Mouse (Mus musculus): Measurements from ENCODE around the gene Foxf2. TPM values are rescaled to one million over a fixed set of nuclear protein-coding genes. Genes with fewer than 3 reads are reported as not detected.

Gene Foxf2
- polyA plus RNA-seq, 1 experiment: 4.5 TPM

DNA sequence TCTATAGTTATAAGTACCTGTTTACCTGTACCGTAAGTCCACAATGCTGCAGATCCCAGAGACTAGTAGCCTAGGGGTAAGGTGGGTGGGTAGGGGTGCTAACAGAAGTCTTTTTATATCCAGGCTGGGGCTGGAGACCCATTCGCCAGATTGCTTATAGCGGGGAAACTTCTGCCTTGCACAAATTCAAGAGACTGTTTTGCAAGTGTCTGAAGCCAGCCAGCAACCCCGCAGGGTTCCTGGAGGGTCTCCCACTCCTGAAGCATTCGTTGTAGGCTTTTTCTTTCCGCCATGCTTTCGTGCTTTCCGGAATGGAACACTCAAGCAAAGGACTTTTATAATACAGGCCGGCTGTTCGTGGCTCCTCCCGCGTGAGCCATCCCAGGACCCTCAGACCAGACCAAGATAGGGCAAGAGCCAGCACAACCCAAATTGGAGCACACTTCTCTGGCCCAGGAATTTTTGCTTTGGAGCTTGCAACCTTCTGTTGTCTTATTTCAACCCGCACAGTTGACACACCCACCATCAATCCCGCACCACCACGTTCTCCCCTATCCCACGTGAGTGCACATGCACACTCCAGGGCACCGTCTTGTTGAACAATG is 10.0 kb upstream of the Foxf2 start:
- Histone ChIP-seq H3K79me2 (ENCODE audit: control insufficient read depth, insufficient read depth) (no peaks in the 10 kb centered on the region), H3K4me3 (no peak overlapping the region), H3K27me3 (ENCODE audit: control insufficient read depth, insufficient read depth, insufficient read length) (no peaks in the 10 kb centered on the region), H3ac (ENCODE audit: control insufficient read depth, insufficient read length) (no peak overlapping the region), H3K36me3 (ENCODE audit: control insufficient read depth, insufficient read depth) (no peaks in the 10 kb centered on the region), H3K4me2 (ENCODE audit: low read depth) (no peak overlapping the region)
- TF ChIP-seq TCF12 (IDR thresholded peaks at IDR 0.05; ENCODE audit: insufficient read depth, poor library complexity, severe bottlenecking) (no peak), REST (IDR thresholded peaks at IDR 0.05; ENCODE audit: insufficient read depth, insufficient read length) (no peak), POLR2AphosphoS2 (IDR thresholded peaks at IDR 0.05; ENCODE audit: insufficient read length, low read depth) (no peak), USF1 (IDR thresholded peaks at IDR 0.05; ENCODE audit: low read depth) (no peak), MYOD1 (IDR thresholded peaks at IDR 0.05; ENCODE audit: control insufficient read depth in 1 of 3, insufficient read length in 2 of 3, low read depth in 2 of 3) (no peak), POLR2A (IDR thresholded peaks at IDR 0.05; ENCODE audit: insufficient read length, low read depth) (no peak), SRF (IDR thresholded peaks at IDR 0.05; ENCODE audit: control insufficient read depth, insufficient read length, low read depth) (no peak), E2F4 (IDR thresholded peaks at IDR 0.05; ENCODE audit: insufficient read depth) (no peak), TCF3 (IDR thresholded peaks at IDR 0.05; ENCODE audit: insufficient read length, low read depth) (no peak), CEBPB (IDR thresholded peaks at IDR 0.05; ENCODE audit: insufficient read depth, poor library complexity, severe bottlenecking) (no peak), MYOG (IDR thresholded peaks at IDR 0.05; ENCODE audit: control insufficient read depth in 1 of 3, insufficient read depth in 1 of 3, insufficient read length in 2 of 3, low read depth in 2 of 3) (no peak), MAX (IDR thresholded peaks at IDR 0.05; ENCODE audit: low read depth) (no peak)

GRCm38 (mm10) chr13:31618001-31618400 is 7.6 kb upstream of the Foxf2 start:
- H3K4me3 ChIP-seq: peak overlapping the region; percentile 21
- H3K36me3 ChIP-seq (ENCODE audit: control insufficient read depth, insufficient read depth): no peaks in the 10 kb centered on the region
- H3K79me2 ChIP-seq (ENCODE audit: control insufficient read depth, insufficient read depth): no peaks in the 10 kb centered on the region
- H3K27me3 ChIP-seq (ENCODE audit: control insufficient read depth, insufficient read depth, insufficient read length): no peaks in the 10 kb centered on the region
- no peak overlapping the region for H3ac ChIP-seq (ENCODE audit: control insufficient read depth, insufficient read length)
- H3K4me2 ChIP-seq (ENCODE audit: low read depth): peak overlapping the region; percentile 98
- no peak for TF ChIP-seq TCF3 (IDR thresholded peaks at IDR 0.05; ENCODE audit: insufficient read length, low read depth)
- no peak for TF ChIP-seq POLR2AphosphoS2 (IDR thresholded peaks at IDR 0.05; ENCODE audit: insufficient read length, low read depth)
- TF ChIP-seq E2F4 (IDR thresholded peaks at IDR 0.05; ENCODE audit: insufficient read depth): no peak
- TF ChIP-seq TCF12 (IDR thresholded peaks at IDR 0.05; ENCODE audit: insufficient read depth, poor library complexity, severe bottlenecking): no peak

GRCm38 (mm10) chr13:31618416-31618815 is 7.2 kb upstream of the Foxf2 start:
- no peaks in the 10 kb centered on the region for H3K27me3 ChIP-seq (ENCODE audit: control insufficient read depth, insufficient read depth, insufficient read length)
- H3K79me2 ChIP-seq (ENCODE audit: control insufficient read depth, insufficient read depth): no peaks in the 10 kb centered on the region
- H3K4me3 ChIP-seq: peak overlapping the region; percentile 21
- TF ChIP-seq TCF3 (IDR thresholded peaks at IDR 0.05; ENCODE audit: insufficient read length, low read depth): no peak
- no peak for TF ChIP-seq TCF12 (IDR thresholded peaks at IDR 0.05; ENCODE audit: insufficient read depth, poor library complexity, severe bottlenecking)
- no peak for TF ChIP-seq CEBPB (IDR thresholded peaks at IDR 0.05; ENCODE audit: insufficient read depth, poor library complexity, severe bottlenecking)
- no peak for TF ChIP-seq MAX (IDR thresholded peaks at IDR 0.05; ENCODE audit: low read depth)
- TF ChIP-seq POLR2A (IDR thresholded peaks at IDR 0.05; ENCODE audit: insufficient read length, low read depth): no peak
- TF ChIP-seq E2F4 (IDR thresholded peaks at IDR 0.05; ENCODE audit: insufficient read depth): no peak
- no peak for TF ChIP-seq MYOG (IDR thresholded peaks at IDR 0.05; ENCODE audit: control insufficient read depth in 1 of 3, insufficient read depth in 1 of 3, insufficient read length in 2 of 3, low read depth in 2 of 3)
- TF ChIP-seq USF1 (IDR thresholded peaks at IDR 0.05; ENCODE audit: low read depth): no peak
- TF ChIP-seq MYOD1 (IDR thresholded peaks at IDR 0.05; ENCODE audit: control insufficient read depth in 1 of 3, insufficient read length in 2 of 3, low read depth in 2 of 3): no peak
- TF ChIP-seq SRF (IDR thresholded peaks at IDR 0.05; ENCODE audit: control insufficient read depth, insufficient read length, low read depth): no peak
- no peak overlapping the region for H3ac ChIP-seq (ENCODE audit: control insufficient read depth, insufficient read length)
- H3K36me3 ChIP-seq (ENCODE audit: control insufficient read depth, insufficient read depth): no peaks in the 10 kb centered on the region
- peak overlapping the region; percentile 98 for H3K4me2 ChIP-seq (ENCODE audit: low read depth)

GRCm38 (mm10) chr13:31618919-31619655 is 6.5 kb upstream of the Foxf2 start:
- Histone ChIP-seq H3K4me3 (peak overlapping the region; percentile 21), H3K27me3 (ENCODE audit: control insufficient read depth, insufficient read depth, insufficient read length) (no peaks in the 10 kb centered on the region), H3K4me2 (ENCODE audit: low read depth) (peak overlapping the region; percentile 98), H3K36me3 (ENCODE audit: control insufficient read depth, insufficient read depth) (no peaks in the 10 kb centered on the region), H3K79me2 (ENCODE audit: control insufficient read depth, insufficient read depth) (no peaks in the 10 kb centered on the region), H3ac (ENCODE audit: control insufficient read depth, insufficient read length) (no peak overlapping the region)
- TF ChIP-seq MAX (IDR thresholded peaks at IDR 0.05; ENCODE audit: low read depth) (no peak), MYOG (IDR thresholded peaks at IDR 0.05; ENCODE audit: control insufficient read depth in 1 of 3, insufficient read depth in 1 of 3, insufficient read length in 2 of 3, low read depth in 2 of 3) (no peak), POLR2A (IDR thresholded peaks at IDR 0.05; ENCODE audit: insufficient read length, low read depth) (no peak), TCF12 (IDR thresholded peaks at IDR 0.05; ENCODE audit: insufficient read depth, poor library complexity, severe bottlenecking) (no peak), TCF3 (IDR thresholded peaks at IDR 0.05; ENCODE audit: insufficient read length, low read depth) (no peak), POLR2AphosphoS2 (IDR thresholded peaks at IDR 0.05; ENCODE audit: insufficient read length, low read depth) (no peak), E2F4 (IDR thresholded peaks at IDR 0.05; ENCODE audit: insufficient read depth) (no peak), MYOD1 (IDR thresholded peaks at IDR 0.05; ENCODE audit: control insufficient read depth in 1 of 3, insufficient read length in 2 of 3, low read depth in 2 of 3) (no peak), SRF (IDR thresholded peaks at IDR 0.05; ENCODE audit: control insufficient read depth, insufficient read length, low read depth) (no peak), CEBPB (IDR thresholded peaks at IDR 0.05; ENCODE audit: insufficient read depth, poor library complexity, severe bottlenecking) (no peak), REST (IDR thresholded peaks at IDR 0.05; ENCODE audit: insufficient read depth, insufficient read length) (no peak)

Measured in myocyte (in vitro differentiated cells).